Mouse (Mus musculus) brain, embryonic 14.5 days (tissue): ENCODE data around the gene Mindy4.

Experiments
- CTCF ChIP-seq: fragments of 200-500 bp; IDR thresholded peaks from 2 replicates; pipeline ENCODE4 v1.5.1; 2012; ENCODE audit warnings: inconsistent platforms, mild to moderate bottlenecking, moderate library complexity, borderline replicate concordance; ENCODE audit not compliant: insufficient read depth, insufficient read length; ENCODE audit errors: extremely low read depth
- POLR2A ChIP-seq: fragments of 200-500 bp; IDR thresholded peaks from 2 replicates; pipeline ENCODE4 v1.6.1; 2012; ENCODE audit warnings: mild to moderate bottlenecking, inconsistent platforms, borderline replicate concordance; ENCODE audit not compliant: poor library complexity, insufficient read depth, insufficient read length, severe bottlenecking; ENCODE audit errors: extremely low read depth

- TF ChIP-seq CTCF (no peak), POLR2A (no peak)
These were observed 153.0 kb downstream of the Mindy4 start for GRCm38 (mm10) chr6:55356017-55356703.
